Mouse (Mus musculus) stomach, embryonic 15.5 days (tissue): ENCODE measurements around the gene Mgarp. TPM values are rescaled to one million over a fixed set of nuclear protein-coding genes. Genes with fewer than 3 reads are reported as not detected.
"Not testable (repeated sequence)": the region's sequence is repeated elsewhere in the genome, so short reads cannot be mapped to it uniquely, and the experiment has no call there.

Source experiments
- ATAC-seq: fragments of 200-750 bp; cut with Nextera tagmentation; 2 replicates; pipeline ENCODE4 v1.8.0; 2017; ENCODE audit warnings: low read depth, moderate number of reproducible peaks, moderate TSS enrichment; ENCODE audit not compliant: insufficient read depth, low FRiP score
- H3K27ac ChIP-seq: fragments of 300-500 bp; sonication (generic); 2 replicates; pipeline ENCODE4 v1.5.1; 2015; ENCODE audit warnings: mild to moderate bottlenecking, inconsistent platforms
- H3K27me3 ChIP-seq: fragments of 300-500 bp; sonication (generic); replicated peaks from 2 replicates; pipeline ENCODE4 v1.6.1; 2015; ENCODE audit warnings: inconsistent platforms
- H3K36me3 ChIP-seq: fragments of 300-500 bp; sonication (generic); 2 replicates; pipeline ENCODE4 v1.6.1; 2015; ENCODE audit warnings: inconsistent platforms
- H3K4me1 ChIP-seq: fragments of 300-500 bp; sonication (generic); 2 replicates; pipeline ENCODE4 v1.6.1; 2015; ENCODE audit warnings: inconsistent platforms
- H3K4me2 ChIP-seq: fragments of 300-500 bp; sonication (generic); 2 replicates; pipeline ENCODE4 v1.6.1; 2015; ENCODE audit warnings: mild to moderate bottlenecking, inconsistent platforms
- H3K4me3 ChIP-seq: fragments of 300-500 bp; sonication (generic); replicated peaks from 2 replicates; pipeline ENCODE4 v1.5.1; 2015; ENCODE audit warnings: inconsistent platforms
- H3K9ac ChIP-seq: fragments of 300-500 bp; sonication (generic); 2 replicates; pipeline ENCODE4 v1.6.1; 2015; ENCODE audit warnings: inconsistent platforms
- H3K9me3 ChIP-seq: fragments of 300-500 bp; sonication (generic); 2 replicates; pipeline ENCODE4 v1.6.1; 2016; ENCODE audit warnings: inconsistent platforms
- WGBS: fragments of 180-500 bp; shearing (Covaris S2); methylation state at CpG from one replicate; pipeline ENCODE4 v1.1.7; 2015; 5-methylcytosine and 5-hydroxymethylcytosine counted together
- polyA plus RNA-seq: library from polyadenylated mRNA; unstranded; fragments of >200 nt; fragmentation: Nextera tagmentation; extraction: Ambion mirVana; gene quantifications from 2 replicates; pipeline ENCODE4 v1.2.1, GENCODE M21; 2015

Mgarp gene
- polyA plus RNA-seq, 1 experiment from 2014 or later: 4.0 TPM

DNA sequence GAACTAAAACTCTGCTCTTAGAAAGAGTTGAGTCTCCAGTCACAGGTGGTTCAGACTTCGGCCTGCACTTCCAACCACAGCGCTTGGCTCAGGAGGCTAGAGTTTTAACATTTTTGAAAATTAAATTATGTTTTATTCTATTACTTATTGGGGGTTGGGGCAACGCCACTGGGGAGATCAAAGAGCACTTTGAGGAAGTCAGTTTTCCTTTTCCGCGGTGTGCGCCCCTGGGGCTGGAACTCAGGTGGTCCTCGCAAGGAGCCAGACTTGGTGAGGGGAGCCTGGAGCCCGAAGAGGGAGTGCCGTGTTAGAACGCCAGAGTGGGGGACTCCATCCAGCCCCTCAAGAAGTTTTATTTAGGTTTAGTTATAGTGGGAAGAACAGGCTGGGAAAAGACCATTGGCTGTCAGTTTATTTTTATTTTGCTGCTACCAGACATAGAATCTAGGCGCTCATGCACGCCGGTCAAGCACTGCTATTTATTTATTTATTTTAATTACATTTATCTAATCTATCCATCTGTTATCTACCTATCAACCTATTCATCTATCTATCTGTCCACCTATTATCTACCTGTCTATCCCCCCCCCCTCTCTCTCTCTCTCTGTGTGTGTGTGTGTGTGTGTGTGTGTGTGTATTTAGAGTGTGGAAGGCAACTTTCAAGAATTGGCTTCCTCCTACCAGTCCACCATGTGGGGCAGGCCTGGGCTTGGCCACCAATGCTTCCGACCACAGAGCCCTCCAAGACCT, 36.8 kb downstream of the Mgarp start:
- 35% methylated on average over 14 of the region's 14 CpGs for WGBS
- Histone ChIP-seq H3K9ac (no peak overlapping the region), H3K4me2 (peak overlapping the region; percentile 76; the same call in 1 of the 2 replicates), H3K27ac (no peak overlapping the region), H3K4me1 (no peaks in the 10 kb centered on the region), H3K36me3 (no peaks in the 10 kb centered on the region), H3K27me3 (no peaks in the 10 kb centered on the region), H3K4me3 (peak overlapping the region; percentile 57), H3K9me3 (no peaks in the 10 kb centered on the region)
- no peak for ATAC-seq

DNA sequence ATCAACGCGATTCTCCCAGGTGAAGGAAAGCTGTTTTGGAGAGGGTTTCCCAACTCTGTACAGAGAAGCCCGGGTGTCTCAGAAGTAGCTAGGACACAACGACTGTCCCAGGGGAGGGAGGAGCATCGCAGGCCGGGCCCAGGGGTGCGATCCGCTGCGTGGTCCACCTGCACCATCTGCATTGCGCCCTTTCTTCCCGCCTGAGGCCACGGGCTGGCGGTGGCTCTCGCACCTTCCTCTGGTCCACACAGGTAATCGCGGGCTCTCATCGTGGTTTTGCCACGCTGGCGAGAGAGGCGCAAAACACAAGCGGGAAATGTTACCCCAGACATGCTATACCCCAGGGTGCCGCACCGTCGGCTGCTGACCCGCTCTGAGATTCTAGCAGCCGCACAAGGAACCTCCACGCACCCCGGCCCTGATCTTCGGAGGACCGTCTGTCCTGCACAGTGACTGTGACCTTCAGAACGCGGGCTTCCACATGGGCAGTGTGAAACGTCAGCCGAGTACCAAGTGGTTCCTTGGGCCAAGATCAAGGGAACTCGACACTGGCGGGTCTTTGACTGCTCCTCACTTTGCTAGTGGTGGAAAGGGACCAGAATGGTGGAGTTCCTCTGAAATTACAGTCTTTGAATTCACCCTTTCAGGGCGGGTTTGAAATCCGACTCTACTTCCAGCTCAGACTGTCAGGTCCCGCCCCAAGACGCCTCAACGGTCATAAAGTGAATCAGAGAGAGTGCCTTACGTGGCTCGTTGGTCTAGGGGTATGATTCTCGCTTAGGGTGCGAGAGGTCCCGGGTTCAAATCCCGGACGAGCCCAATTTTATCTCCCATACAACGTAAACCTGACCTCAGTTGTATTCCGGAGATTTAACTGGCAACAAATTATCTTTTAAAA, 37.6 kb downstream of the Mgarp start:
- under 1% methylated on average over 50 of the region's 50 CpGs for WGBS
- Histone ChIP-seq H3K9me3 (no peaks in the 10 kb centered on the region), H3K4me1 (no peaks in the 10 kb centered on the region), H3K27me3 (no peaks in the 10 kb centered on the region), H3K4me2 (peak overlapping the region; percentile 76), H3K4me3 (peak overlapping the region; percentile 57), H3K9ac (peak overlapping the region; percentile 32; the same call in 1 of the 2 replicates), H3K36me3 (no peaks in the 10 kb centered on the region), H3K27ac (peak overlapping the region; percentile 70)
- ATAC-seq: peak; percentile 84

DNA sequence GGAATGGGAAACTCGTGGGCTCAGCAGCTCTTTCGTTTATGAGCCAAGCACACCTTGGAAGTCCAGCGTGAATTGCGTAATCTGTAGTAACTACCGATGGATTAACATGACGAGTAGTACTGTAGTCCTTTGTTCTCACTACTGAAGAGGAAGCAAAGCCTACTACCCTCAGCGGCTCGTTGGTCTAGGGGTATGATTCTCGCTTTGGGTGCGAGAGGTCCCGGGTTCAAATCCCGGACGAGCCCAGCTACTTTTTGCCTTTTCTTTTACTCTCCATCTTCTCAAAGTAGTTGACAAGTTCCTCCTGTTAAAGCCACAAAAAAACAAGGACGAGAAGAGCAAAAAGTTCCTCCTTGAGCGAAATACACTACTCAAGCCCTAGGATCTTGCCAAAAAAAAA, 38.4 kb downstream of the Mgarp start:
- H3K27ac ChIP-seq: no peak overlapping the region; the same call in 1 of the 2 replicates
- no peaks in the 10 kb centered on the region for H3K9me3 ChIP-seq
- no peak overlapping the region for H3K9ac ChIP-seq
- 3% methylated on average over 15 of the region's 15 CpGs for WGBS
- H3K4me2 ChIP-seq: peak overlapping the region; percentile 76
- no peaks in the 10 kb centered on the region for H3K27me3 ChIP-seq
- H3K4me1 ChIP-seq: no peaks in the 10 kb centered on the region
- H3K36me3 ChIP-seq: no peaks in the 10 kb centered on the region
- peak overlapping the region; percentile 57 for H3K4me3 ChIP-seq
- peak; percentile 57; the same call in 1 of the 2 replicates for ATAC-seq

DNA sequence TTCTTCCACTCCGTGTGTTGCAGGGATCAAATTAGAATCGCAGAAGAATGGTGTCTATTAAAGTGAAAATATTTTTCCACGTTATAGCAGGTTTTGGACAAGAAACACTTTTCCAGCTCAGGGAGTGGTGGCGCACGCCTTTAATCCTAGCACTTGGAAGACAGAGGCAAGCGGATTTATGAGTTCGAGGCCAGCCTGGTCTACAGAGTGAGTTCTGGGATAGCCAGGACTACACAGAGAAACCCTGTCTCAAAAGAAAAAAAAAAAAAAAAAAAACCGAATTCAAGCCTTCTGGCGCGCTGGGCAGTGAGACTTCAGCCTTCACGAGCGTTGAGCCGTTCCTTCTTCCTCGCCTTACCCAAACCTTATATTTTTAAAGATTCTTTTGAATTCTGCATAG, 38.9 kb downstream of the Mgarp start:
- WGBS: 17% methylated on average over 14 of the region's 14 CpGs
- H3K27ac ChIP-seq: no peak overlapping the region
- H3K27me3 ChIP-seq: no peaks in the 10 kb centered on the region
- H3K36me3 ChIP-seq: no peaks in the 10 kb centered on the region
- ATAC-seq: no peak
- H3K4me1 ChIP-seq: no peaks in the 10 kb centered on the region
- H3K4me3 ChIP-seq: peak overlapping the region; percentile 57
- no peak overlapping the region for H3K9ac ChIP-seq
- peak overlapping the region; percentile 76 for H3K4me2 ChIP-seq
- H3K9me3 ChIP-seq: no peaks in the 10 kb centered on the region

DNA sequence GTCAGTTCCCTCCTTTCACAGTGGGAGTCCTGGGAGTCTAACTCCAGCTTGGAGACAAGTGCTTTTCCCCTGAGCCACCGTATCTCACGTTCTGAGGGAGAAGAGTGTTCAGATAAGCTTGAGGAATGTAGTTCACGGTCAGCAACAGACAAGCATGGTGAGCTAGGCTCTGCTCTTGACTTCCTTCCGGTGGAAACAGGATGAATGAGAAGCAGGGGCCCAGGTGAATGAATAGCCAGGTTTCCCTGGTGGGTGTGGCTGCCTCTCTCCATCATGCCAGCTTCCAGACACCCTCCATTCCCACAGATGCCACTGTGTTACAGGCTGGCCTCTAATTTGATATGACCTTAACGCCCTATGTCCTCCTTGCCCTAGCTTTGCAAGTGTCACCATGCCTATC, 39.5 kb downstream of the Mgarp start:
- 43% methylated on average over 5 of the region's 5 CpGs for WGBS
- peak overlapping the region; percentile 76; the same call in 1 of the 2 replicates for H3K4me2 ChIP-seq
- H3K27ac ChIP-seq: no peak overlapping the region
- H3K27me3 ChIP-seq: no peaks in the 10 kb centered on the region
- no peaks in the 10 kb centered on the region for H3K4me1 ChIP-seq
- H3K4me3 ChIP-seq: no peak overlapping the region
- ATAC-seq: no peak
- no peaks in the 10 kb centered on the region for H3K9me3 ChIP-seq
- H3K36me3 ChIP-seq: no peaks in the 10 kb centered on the region
- no peak overlapping the region for H3K9ac ChIP-seq

DNA sequence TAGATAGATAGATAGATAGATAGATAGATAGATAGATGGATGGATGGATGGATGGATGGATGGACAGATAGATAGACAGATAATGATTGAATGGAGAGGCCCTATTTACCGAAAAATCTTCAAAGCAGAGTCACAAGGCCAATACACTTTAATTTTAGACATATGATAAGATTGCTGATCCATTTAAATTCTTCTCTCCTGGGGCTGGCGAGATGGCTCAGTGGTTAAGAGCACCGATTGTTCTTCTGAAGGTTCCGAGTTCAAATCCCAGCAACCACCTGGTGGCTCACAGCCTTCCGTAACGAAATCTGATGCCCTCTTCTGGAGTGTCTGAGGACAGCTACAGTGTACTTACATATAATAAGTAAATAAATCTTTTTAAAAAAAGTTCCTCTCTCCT, 41.6 kb downstream of the Mgarp start:
- not testable (repeated sequence) for H3K4me1 ChIP-seq, H3K9me3 ChIP-seq, H3K9ac ChIP-seq, H3K27ac ChIP-seq, H3K4me3 ChIP-seq, ATAC-seq, H3K27me3 ChIP-seq, H3K4me2 ChIP-seq, H3K36me3 ChIP-seq
- WGBS: 88% methylated on average over 6 of the region's 6 CpGs

DNA sequence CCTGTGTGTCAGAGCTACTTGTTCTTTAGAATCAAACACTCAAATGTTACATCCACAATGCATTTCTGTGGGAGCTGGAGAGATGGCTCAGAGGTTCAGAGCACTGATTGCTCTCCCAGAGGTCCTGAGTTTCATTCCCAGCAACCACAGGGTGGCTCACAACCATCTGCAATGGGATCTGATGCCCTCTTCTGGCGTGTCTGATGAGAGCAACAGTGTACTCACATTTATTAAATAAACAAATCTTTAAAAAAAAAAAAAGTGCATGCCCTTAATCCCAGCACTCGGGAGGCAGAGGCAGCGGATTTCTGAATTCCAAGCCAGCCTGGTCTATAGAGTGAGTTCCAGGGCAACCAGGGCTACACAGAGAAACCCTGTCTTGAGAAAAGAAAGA, 42.5 kb downstream of the Mgarp start:
- H3K4me3 ChIP-seq: no peak overlapping the region
- H3K9ac ChIP-seq: no peak overlapping the region
- ATAC-seq: no peak
- H3K9me3 ChIP-seq: no peaks in the 10 kb centered on the region
- 69% methylated on average over 3 of the region's 3 CpGs for whole genome bisulfite sequencing
- no peaks in the 10 kb centered on the region for H3K27me3 ChIP-seq
- H3K27ac ChIP-seq: no peak overlapping the region
- no peaks in the 10 kb centered on the region for H3K4me1 ChIP-seq
- no peak overlapping the region for H3K4me2 ChIP-seq
- no peaks in the 10 kb centered on the region for H3K36me3 ChIP-seq

DNA sequence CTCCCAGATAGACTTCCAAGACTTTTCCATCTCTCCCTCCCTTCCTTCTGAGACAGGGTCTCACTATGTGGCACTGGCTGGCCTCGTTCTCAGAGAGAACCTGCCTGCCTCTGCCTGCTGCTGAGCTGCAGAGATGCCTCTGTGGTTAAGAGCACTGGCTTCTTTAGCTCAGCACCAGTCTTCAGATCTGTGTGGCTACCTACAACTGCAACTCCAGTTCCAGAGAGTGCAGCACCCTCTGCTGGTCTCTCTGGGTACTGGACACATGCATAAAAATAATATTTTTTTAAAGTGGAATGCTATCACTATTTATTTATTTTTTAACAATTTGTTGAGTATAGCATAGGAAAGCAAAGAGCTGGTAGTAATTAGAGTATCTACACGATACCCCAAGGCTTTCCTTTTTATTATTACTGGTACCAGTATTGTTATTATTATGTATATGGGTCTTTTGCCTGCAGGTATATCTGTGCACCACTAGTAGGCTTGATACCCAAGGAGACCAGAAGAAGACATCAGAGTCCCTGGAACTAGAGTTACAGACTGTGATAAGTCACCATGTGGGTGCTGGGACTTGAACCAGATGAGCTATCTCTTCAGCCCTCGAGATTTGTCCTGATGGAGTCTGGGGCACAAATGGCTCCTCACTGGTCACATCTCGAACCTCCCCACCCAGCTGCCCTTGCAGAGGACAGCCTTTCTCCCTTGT, 43.1 kb downstream of the Mgarp start:
- WGBS: 69% methylated on average over 4 of the region's 4 CpGs
- no peak overlapping the region for H3K27ac ChIP-seq
- no peaks in the 10 kb centered on the region for H3K9me3 ChIP-seq

DNA sequence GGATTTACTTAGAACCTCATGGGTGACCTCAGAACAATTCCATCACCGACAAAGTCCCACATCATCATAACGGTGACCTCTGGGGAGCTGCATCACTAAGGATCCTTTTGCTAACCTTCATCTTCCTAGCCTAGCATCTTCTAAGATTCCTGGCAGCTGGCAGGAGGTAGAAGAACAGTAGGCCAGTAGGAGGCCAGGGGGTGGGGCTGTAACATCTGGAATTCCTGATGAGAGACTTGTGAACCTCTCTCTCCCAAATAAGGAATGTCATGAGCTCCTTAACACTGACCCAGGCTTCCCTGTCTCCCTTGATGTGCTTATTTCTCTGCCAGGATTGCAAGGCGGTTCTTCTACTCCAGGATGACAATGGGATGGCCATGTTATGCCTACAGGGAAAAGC, 45.7 kb downstream of the Mgarp start:
- Histone ChIP-seq H3K4me1 (no peaks in the 10 kb centered on the region), H3K4me3 (no peak overlapping the region), H3K9ac (no peak overlapping the region), H3K27ac (no peak overlapping the region), H3K9me3 (no peaks in the 10 kb centered on the region), H3K36me3 (no peaks in the 10 kb centered on the region), H3K4me2 (no peak overlapping the region), H3K27me3 (no peaks in the 10 kb centered on the region)
- no peak for ATAC-seq
- 32% methylated on average over 3 of the region's 3 CpGs for WGBS

More for the DNA sequence above, 43.1 kb downstream of the Mgarp start:
- ATAC-seq: no peak
- Histone ChIP-seq H3K27me3 (no peaks in the 10 kb centered on the region), H3K4me3 (no peak overlapping the region), H3K36me3 (no peaks in the 10 kb centered on the region), H3K9ac (no peak overlapping the region), H3K4me1 (no peaks in the 10 kb centered on the region), H3K4me2 (no peak overlapping the region)

DNA sequence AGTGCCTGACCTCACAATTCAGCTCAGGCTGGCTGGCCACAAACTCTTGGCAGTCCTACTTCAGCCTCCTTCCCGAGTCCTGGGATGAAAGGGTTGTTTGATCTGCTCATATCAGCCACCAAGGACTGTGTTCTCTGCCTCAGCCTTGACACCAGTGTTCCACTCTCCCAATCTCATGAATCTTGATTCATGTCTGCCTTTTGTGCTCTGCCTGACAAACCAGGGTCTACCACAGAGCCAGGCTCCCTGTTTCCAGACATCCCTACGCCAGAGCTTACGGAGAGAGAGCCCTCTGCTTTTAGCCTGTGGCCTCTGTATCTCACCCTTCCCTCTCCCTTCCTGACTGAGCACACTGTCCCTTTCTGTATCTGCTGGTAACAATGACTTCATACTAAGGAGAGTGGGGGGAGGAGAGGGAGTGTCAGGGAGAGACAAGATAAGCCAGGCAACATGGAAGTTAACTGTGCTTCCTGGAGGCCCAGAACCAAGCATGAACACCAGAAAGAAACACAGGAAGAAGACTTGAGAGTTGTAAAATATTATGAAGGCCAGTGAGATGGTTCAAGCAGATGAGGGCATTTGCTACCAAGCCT, 47.8 kb downstream of the Mgarp start:
- H3K36me3 ChIP-seq: no peaks in the 10 kb centered on the region
- H3K4me1 ChIP-seq: no peaks in the 10 kb centered on the region
- ATAC-seq: peak; percentile 47; the same call in 1 of the 2 replicates
- no peak overlapping the region for H3K4me2 ChIP-seq
- H3K27me3 ChIP-seq: no peaks in the 10 kb centered on the region
- H3K4me3 ChIP-seq: no peak overlapping the region
- WGBS: 51% methylated on average over 3 of the region's 3 CpGs
- no peak overlapping the region for H3K9ac ChIP-seq
- H3K27ac ChIP-seq: no peak overlapping the region
- H3K9me3 ChIP-seq: no peaks in the 10 kb centered on the region

DNA sequence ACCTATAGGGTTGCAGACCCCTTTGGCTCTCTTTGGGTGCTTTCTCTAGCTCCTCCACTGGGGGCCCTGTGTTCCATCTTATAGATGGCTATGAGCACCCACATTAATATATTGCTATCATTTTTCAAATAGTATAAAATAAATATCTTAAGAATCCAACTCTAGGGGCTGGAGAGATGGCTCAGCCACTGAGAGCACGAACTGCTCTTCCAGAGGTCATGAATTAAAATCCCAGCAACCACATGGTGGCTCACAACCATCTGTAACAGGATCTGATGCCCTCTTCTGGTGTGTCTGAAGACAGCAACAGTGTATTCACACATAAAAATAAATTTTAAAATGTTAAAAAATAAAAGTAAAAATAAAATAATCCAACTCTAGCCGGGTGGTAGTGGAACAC, 51.5 kb downstream of the Mgarp start:
- H3K27ac ChIP-seq: not testable (repeated sequence)

More for the DNA sequence above, 51.5 kb downstream of the Mgarp start:
- not testable (repeated sequence) for H3K9me3 ChIP-seq, H3K27me3 ChIP-seq, ATAC-seq, H3K4me3 ChIP-seq, H3K36me3 ChIP-seq, H3K9ac ChIP-seq, H3K4me2 ChIP-seq, H3K4me1 ChIP-seq
- WGBS: 91% methylated on average over 2 of the region's 2 CpGs
